Mouse (Mus musculus) MEL (cell line): ENCODE results near the gene Krt7. TPM values are rescaled to one million over a fixed set of nuclear protein-coding genes. Genes with fewer than 3 reads are reported as not detected.

Experiments used
- DNase-seq: peaks from one replicate; pipeline ENCODE4 v3.0.0; 2011; ENCODE audit warnings: low read depth, low spot score
- H3K27ac ChIP-seq: 2 replicates; pipeline ENCODE4 v1.5.1; 2012; ENCODE audit warnings: low read depth, mild to moderate bottlenecking, control low read depth, low read length, moderate library complexity; ENCODE audit not compliant: control insufficient read depth
- H3K27me3 ChIP-seq, 2 experiments: fragments of 150-350 bp in 1 of 2; sonication (generic) in 1 of 2; 2 replicates each; pipeline ENCODE4 v1.6.1; 2012; ENCODE audit warnings: low read length in 2 of 2, mild to moderate bottlenecking in 2 of 2, improper control_type of control experiment in 1 of 2, moderate library complexity in 1 of 2; ENCODE audit not compliant: insufficient read depth in 2 of 2, control insufficient read depth in 1 of 2
- H3K36me3 ChIP-seq, 2 experiments: 2 replicates each; pipeline ENCODE4 v1.6.1; 2012 to 2014; ENCODE audit warnings: low read length in 2 of 2, improper control_type of control experiment in 1 of 2, inconsistent platforms in 1 of 2, mild to moderate bottlenecking in 1 of 2; ENCODE audit not compliant: insufficient read depth in 2 of 2, control insufficient read depth in 1 of 2
- H3K4me1 ChIP-seq, 2 experiments: fragments of 150-350 bp in 1 of 2; sonication (generic) in 1 of 2; 2 replicates each; pipeline ENCODE4 v1.6.1; 2012; ENCODE audit warnings: low read length in 2 of 2, improper control_type of control experiment in 1 of 2, mild to moderate bottlenecking in 1 of 2; ENCODE audit not compliant: insufficient read depth in 2 of 2, control insufficient read depth in 1 of 2
- H3K4me3 ChIP-seq, 2 experiments: fragments of 150-350 bp in 1 of 2; sonication (generic) in 1 of 2; 2 replicates each; pipeline ENCODE4 v1.5.1; 2012; ENCODE audit warnings: low read depth in 2 of 2, low read length in 2 of 2, mild to moderate bottlenecking in 2 of 2, moderate library complexity in 2 of 2, control low read depth in 1 of 2, improper control_type of control experiment in 1 of 2; ENCODE audit not compliant: control insufficient read depth in 1 of 2, insufficient read depth in 1 of 2
- H3K79me2 ChIP-seq: 2 replicates; pipeline ENCODE4 v1.6.1; 2012; ENCODE audit warnings: mild to moderate bottlenecking, low read length, moderate library complexity; ENCODE audit not compliant: control insufficient read depth, poor library complexity, insufficient read depth
- H3K9ac ChIP-seq: 2 replicates; pipeline ENCODE4 v1.6.1; 2012; ENCODE audit warnings: low read depth, mild to moderate bottlenecking, control low read depth, low read length, moderate library complexity; ENCODE audit not compliant: control insufficient read depth, poor library complexity, severe bottlenecking
- H3K9me3 ChIP-seq: fragments of 150-350 bp; sonication (generic); replicated peaks from 2 replicates; pipeline ENCODE4 v1.6.1; 2012; ENCODE audit warnings: mild to moderate bottlenecking, low read length, improper control_type of control experiment, moderate library complexity; ENCODE audit not compliant: insufficient read depth
- BHLHE40 ChIP-seq: IDR thresholded peaks from 2 replicates; pipeline ENCODE4 v1.6.1; 2012; ENCODE audit warnings: low read depth, mild to moderate bottlenecking, inconsistent platforms, low read length, improper control_type of control experiment, borderline replicate concordance
- CHD2 ChIP-seq: IDR thresholded peaks from 2 replicates; pipeline ENCODE4 v1.6.1; 2011; ENCODE audit warnings: low read length, improper control_type of control experiment
- E2F4 ChIP-seq: IDR thresholded peaks from 2 replicates; pipeline ENCODE4 v1.6.1; 2011; ENCODE audit warnings: low read depth, low read length, improper control_type of control experiment, borderline replicate concordance
- EP300 ChIP-seq, 2 experiments: IDR thresholded peaks; 2 replicates each; pipeline ENCODE4 v1.6.1; 2011; ENCODE audit warnings: improper control_type of control experiment in 2 of 2, low read length in 2 of 2, low read depth in 1 of 2, mild to moderate bottlenecking in 1 of 2
- ETS1 ChIP-seq: IDR thresholded peaks from 2 replicates; pipeline ENCODE4 v1.6.1; 2012; ENCODE audit warnings: low read depth, mild to moderate bottlenecking, inconsistent platforms, low read length, improper control_type of control experiment, moderate library complexity
- GABPA ChIP-seq: IDR thresholded peaks from 2 replicates; pipeline ENCODE4 v1.6.1; 2012; ENCODE audit warnings: low read depth, mild to moderate bottlenecking, inconsistent platforms, low read length, improper control_type of control experiment, moderate library complexity
- JUND ChIP-seq: IDR thresholded peaks from 2 replicates; pipeline ENCODE4 v1.6.1; 2011; ENCODE audit warnings: low read depth, mild to moderate bottlenecking, improper control_type of control experiment, low read length
- KAT2A ChIP-seq: conservative IDR thresholded peaks from 2 replicates; pipeline ENCODE4 v1.6.1; 2012; ENCODE audit warnings: low read depth, low read length, improper control_type of control experiment, inconsistent platforms
- MAFK ChIP-seq: IDR thresholded peaks from 2 replicates; pipeline ENCODE4 v1.6.1; 2011; ENCODE audit warnings: low read depth, mild to moderate bottlenecking, low read length, improper control_type of control experiment, borderline replicate concordance
- MAX ChIP-seq: IDR thresholded peaks from 2 replicates; pipeline ENCODE4 v1.6.1; 2011; ENCODE audit warnings: low read length, improper control_type of control experiment
- MAZ ChIP-seq: IDR thresholded peaks from 2 replicates; pipeline ENCODE4 v1.6.1; 2012; ENCODE audit warnings: low read depth, mild to moderate bottlenecking, inconsistent platforms, low read length, improper control_type of control experiment
- MEF2A ChIP-seq: IDR thresholded peaks from 2 replicates; pipeline ENCODE4 v1.6.1; 2014; ENCODE audit warnings: low read depth, mild to moderate bottlenecking, inconsistent platforms, low read length, improper control_type of control experiment; ENCODE audit not compliant: poor library complexity, insufficient replicate concordance, severe bottlenecking; ENCODE audit errors: extremely low read depth
- MXI1 ChIP-seq: IDR thresholded peaks from 2 replicates; pipeline ENCODE4 v1.6.1; 2011; ENCODE audit warnings: mild to moderate bottlenecking, low read depth, low read length, improper control_type of control experiment
- MYB ChIP-seq: IDR thresholded peaks from 2 replicates; pipeline ENCODE4 v1.6.1; 2011; ENCODE audit warnings: mild to moderate bottlenecking, low read depth, low read length, improper control_type of control experiment
- MYC ChIP-seq: IDR thresholded peaks from 2 replicates; pipeline ENCODE4 v1.6.1; 2011; ENCODE audit warnings: low read depth, mild to moderate bottlenecking, low read length, improper control_type of control experiment, moderate library complexity
- NELFE ChIP-seq: IDR thresholded peaks from 2 replicates; pipeline ENCODE4 v1.6.1; 2011; ENCODE audit warnings: low read depth, low read length, improper control_type of control experiment
- POLR2A ChIP-seq, 2 experiments: IDR thresholded peaks; 2 replicates each; pipeline ENCODE4 v1.6.1; 2011 to 2012; ENCODE audit warnings: low read length in 2 of 2, mild to moderate bottlenecking in 2 of 2, control low read depth in 1 of 2, improper control_type of control experiment in 1 of 2, low read depth in 1 of 2, moderate library complexity in 1 of 2; ENCODE audit not compliant: control insufficient read depth in 1 of 2, insufficient read depth in 1 of 2, poor library complexity in 1 of 2
- POLR2AphosphoS5 ChIP-seq: IDR thresholded peaks from 2 replicates; pipeline ENCODE4 v1.6.1; 2012; ENCODE audit warnings: low read depth, borderline replicate concordance, mild to moderate bottlenecking, inconsistent platforms, low read length, moderate library complexity, mixed read lengths
- RCOR1 ChIP-seq: IDR thresholded peaks from 2 replicates; pipeline ENCODE4 v1.6.1; 2012; ENCODE audit warnings: low read depth, mild to moderate bottlenecking, inconsistent platforms, low read length, improper control_type of control experiment
- SIN3A ChIP-seq: IDR thresholded peaks from 2 replicates; pipeline ENCODE4 v1.6.1; 2012; ENCODE audit warnings: low read length, improper control_type of control experiment, inconsistent platforms
- SMC3 ChIP-seq: IDR thresholded peaks from 2 replicates; pipeline ENCODE4 v1.6.1; 2011; ENCODE audit warnings: low read depth, low read length, improper control_type of control experiment
- USF1 ChIP-seq: IDR thresholded peaks from 2 replicates; pipeline ENCODE4 v1.6.1; 2014; ENCODE audit warnings: low read depth, mild to moderate bottlenecking, inconsistent platforms, low read length, improper control_type of control experiment, moderate library complexity
- USF2 ChIP-seq, 2 experiments: IDR thresholded peaks; 2 replicates each; pipeline ENCODE4 v1.6.1; 2011 to 2012; ENCODE audit warnings: improper control_type of control experiment in 2 of 2, low read length in 2 of 2, borderline replicate concordance in 1 of 2, inconsistent platforms in 1 of 2, low read depth in 1 of 2, mild to moderate bottlenecking in 1 of 2; ENCODE audit not compliant: insufficient read depth in 1 of 2
- ZC3H11A ChIP-seq: IDR thresholded peaks from 2 replicates; pipeline ENCODE4 v1.6.1; 2012; ENCODE audit warnings: low read depth, mild to moderate bottlenecking, inconsistent platforms, low read length, improper control_type of control experiment
- ZKSCAN1 ChIP-seq: IDR thresholded peaks from 2 replicates; pipeline ENCODE4 v1.6.1; 2012; ENCODE audit warnings: low read depth, mild to moderate bottlenecking, inconsistent platforms, low read length, improper control_type of control experiment, moderate library complexity
- ZNF384 ChIP-seq: IDR thresholded peaks from 2 replicates; pipeline ENCODE4 v1.6.1; 2012; ENCODE audit warnings: low read depth, mild to moderate bottlenecking, inconsistent platforms, low read length, improper control_type of control experiment
- polyA plus RNA-seq, 2 experiments: library from polyadenylated mRNA; stranded (reverse) in 1 of 2; unstranded in 1 of 2; fragments of >175 nt in 1 of 2; fragments of >200 nt in 1 of 2; gene quantifications; 2 replicates each; pipeline versions ENCODE4 v1.2.1 to v1.2.4; 2012; ENCODE audit warnings: low replicate concordance in 2 of 2, low read depth in 1 of 2; ENCODE audit not compliant: insufficient read length in 2 of 2, insufficient read depth in 1 of 2, missing spikeins in 1 of 2
- total RNA-seq: library from RNA; depleted of rRNA; stranded (reverse); fragments of 300-350 nt; gene quantifications from 2 replicates; pipeline ENCODE4 v1.2.3, GENCODE M21; 2012

Krt7 gene
- total and polyA plus RNA-seq, 3 experiments = 0.03 to 0.04 TPM; not detected in 1

DNA sequence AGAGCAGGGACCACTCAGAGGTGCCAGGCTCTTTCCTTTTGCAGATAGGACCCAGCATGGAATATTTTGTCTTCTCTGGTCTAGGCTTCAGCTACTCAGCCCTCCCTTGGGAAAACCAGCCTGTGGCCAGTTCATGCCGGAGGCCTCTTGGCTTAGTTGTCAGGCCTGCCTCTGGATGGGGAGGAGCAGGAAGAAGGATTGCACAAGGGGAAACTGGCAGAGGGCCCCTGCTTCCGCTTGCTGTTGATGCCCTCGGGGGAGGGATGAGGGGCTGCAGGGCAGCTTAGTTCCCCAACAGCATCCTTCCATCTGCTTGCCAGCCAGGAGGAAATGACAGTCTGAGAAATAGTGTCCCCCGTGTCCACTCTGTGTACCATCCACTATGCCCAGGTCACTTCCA, 36.0 kb upstream of the Krt7 start:
- H3K79me2 ChIP-seq = no peaks in the 10 kb centered on the region
- H3K27me3 ChIP-seq = peaks cover 2 to 5% of the 10 kb centered on the region in 2 experiments; a peak in 3 of 4 replicates
- TF ChIP-seq RCOR1 = no peak
- TF ChIP-seq POLR2AphosphoS5 = no peak
- no peak for TF ChIP-seq ZC3H11A
- TF ChIP-seq E2F4 = no peak
- no peak for TF ChIP-seq KAT2A
- TF ChIP-seq SIN3A = no peak
- TF ChIP-seq MAFK = no peak
- no peak for TF ChIP-seq CHD2
- TF ChIP-seq MYB = no peak
- no peak for TF ChIP-seq USF1
- no peak for TF ChIP-seq ZNF384
- no peak for TF ChIP-seq NELFE
- TF ChIP-seq MAZ = no peak
- TF ChIP-seq MYC = no peak
- no peak for TF ChIP-seq EP300 (IDR thresholded peaks at IDR 0.05; ENCODE audit: low read depth in 1 of 2, low read length in 2 of 2)
- TF ChIP-seq USF2 (IDR thresholded peaks at IDR 0.05; ENCODE audit: borderline replicate concordance in 1 of 2, insufficient read depth in 1 of 2, low read depth in 1 of 2, low read length in 2 of 2) = no peak
- no peak for TF ChIP-seq MAX
- no peak for TF ChIP-seq JUND
- no peak for TF ChIP-seq ZKSCAN1
- TF ChIP-seq POLR2A (IDR thresholded peaks at IDR 0.05; ENCODE audit: control insufficient read depth in 1 of 2, insufficient read depth in 1 of 2, low read depth in 1 of 2, low read length in 2 of 2, poor library complexity in 1 of 2) = no peak
- H3K9ac ChIP-seq = no peak overlapping the region
- DNase-seq = no peak
- no peaks in the 10 kb centered on the region for H3K9me3 ChIP-seq
- H3K27ac ChIP-seq = no peak overlapping the region
- no peaks in the 10 kb centered on the region for H3K36me3 ChIP-seq
- H3K4me1 ChIP-seq = 0 out of 4 replicates have a peak, but pooled peaks cover 0 to 2% of the 10 kb centered on the region in 2 experiments
- no peak overlapping the region for H3K4me3 ChIP-seq

GRCm38 (mm10) chr15:101375956-101376775, 34.7 kb upstream of the Krt7 start:
- H3K27me3 ChIP-seq = peaks cover 2 to 5% of the 10 kb centered on the region in 2 experiments; a peak in 3 of 4 replicates
- DNase-seq = no peak
- H3K9ac ChIP-seq = no peak overlapping the region
- TF ChIP-seq MXI1 = no peak
- no peak for TF ChIP-seq NELFE
- no peak for TF ChIP-seq ZNF384
- no peak for TF ChIP-seq BHLHE40
- no peak for TF ChIP-seq MAX
- TF ChIP-seq SMC3 = no peak
- TF ChIP-seq GABPA = no peak
- TF ChIP-seq ETS1 = no peak
- TF ChIP-seq MAZ = no peak
- no peak for TF ChIP-seq ZC3H11A
- no peak for TF ChIP-seq JUND
- no peak for TF ChIP-seq RCOR1
- TF ChIP-seq MEF2A = no peak
- 0 out of 4 replicates have a peak, but pooled peaks cover 0 to 2% of the 10 kb centered on the region in 2 experiments for H3K4me1 ChIP-seq
- no peaks in the 10 kb centered on the region for H3K9me3 ChIP-seq
- no peak overlapping the region for H3K27ac ChIP-seq
- H3K79me2 ChIP-seq = no peaks in the 10 kb centered on the region
- no peak overlapping the region for H3K4me3 ChIP-seq
- H3K36me3 ChIP-seq = no peaks in the 10 kb centered on the region
